Mouse (Mus musculus) kidney, embryonic 14.5 days (tissue): Measurements from ENCODE around the gene Zan. TPM values are rescaled to one million over a fixed set of nuclear protein-coding genes. Genes with fewer than 3 reads are reported as not detected.

Experiments
- ATAC-seq: fragments of 200-750 bp; cut with Nextera tagmentation; 2 replicates; pipeline ENCODE4 v1.8.0; 2017; ENCODE audit warnings: moderate number of reproducible peaks, mild to moderate bottlenecking, moderate TSS enrichment, moderate library complexity; ENCODE audit not compliant: low FRiP score, low TSS enrichment
- H3K27ac ChIP-seq: fragments of 300-500 bp; sonication (generic); 2 replicates; pipeline ENCODE4 v1.5.1; 2014; ENCODE audit warnings: low read depth, mild to moderate bottlenecking, low read length, moderate library complexity, mixed read lengths
- H3K27me3 ChIP-seq: fragments of 300-500 bp; sonication (generic); 2 replicates; pipeline ENCODE4 v1.6.1; 2014; ENCODE audit warnings: mild to moderate bottlenecking, low read length; ENCODE audit not compliant: control insufficient read depth, insufficient read depth
- H3K36me3 ChIP-seq: fragments of 300-500 bp; sonication (generic); 2 replicates; pipeline ENCODE4 v1.6.1; 2014; ENCODE audit warnings: low read length, mixed read lengths; ENCODE audit not compliant: control insufficient read depth, insufficient read depth
- H3K4me1 ChIP-seq: fragments of 300-500 bp; sonication (generic); 2 replicates; pipeline ENCODE4 v1.6.1; 2014; ENCODE audit warnings: low read length, mixed read lengths; ENCODE audit not compliant: control insufficient read depth, insufficient read depth
- H3K4me2 ChIP-seq: fragments of 300-500 bp; sonication (generic); replicated peaks from 2 replicates; pipeline ENCODE4 v1.6.1; 2014; ENCODE audit warnings: low read depth, mild to moderate bottlenecking, low read length
- H3K4me3 ChIP-seq: fragments of 300-500 bp; sonication (generic); 2 replicates; pipeline ENCODE4 v1.5.1; 2014; ENCODE audit warnings: mild to moderate bottlenecking, low read length
- H3K9ac ChIP-seq: fragments of 300-500 bp; sonication (generic); 2 replicates; pipeline ENCODE4 v1.6.1; 2014; ENCODE audit warnings: low read depth, mild to moderate bottlenecking, low read length, moderate library complexity
- H3K9me3 ChIP-seq: fragments of 300-500 bp; sonication (generic); 2 replicates; pipeline ENCODE4 v1.6.1; 2016; ENCODE audit warnings: low read length; ENCODE audit not compliant: control insufficient read depth
- WGBS: fragments of 180-500 bp; shearing (Covaris S2); extraction: QIAGEN DNeasy Blood & Tissue Kit; methylation state at CpG from one replicate; pipeline ENCODE4 v1.1.7; 2014; 5-methylcytosine and 5-hydroxymethylcytosine counted together
- polyA plus RNA-seq: library from polyadenylated mRNA; unstranded; fragments of >200 nt; fragmentation: Nextera tagmentation; extraction: Ambion mirVana; gene quantifications from 2 replicates; pipeline ENCODE4 v1.2.1, GENCODE M21; 2014

Zan gene
- polyA plus RNA-seq, 1 experiment from 2014 or later = 0.60 TPM

DNA sequence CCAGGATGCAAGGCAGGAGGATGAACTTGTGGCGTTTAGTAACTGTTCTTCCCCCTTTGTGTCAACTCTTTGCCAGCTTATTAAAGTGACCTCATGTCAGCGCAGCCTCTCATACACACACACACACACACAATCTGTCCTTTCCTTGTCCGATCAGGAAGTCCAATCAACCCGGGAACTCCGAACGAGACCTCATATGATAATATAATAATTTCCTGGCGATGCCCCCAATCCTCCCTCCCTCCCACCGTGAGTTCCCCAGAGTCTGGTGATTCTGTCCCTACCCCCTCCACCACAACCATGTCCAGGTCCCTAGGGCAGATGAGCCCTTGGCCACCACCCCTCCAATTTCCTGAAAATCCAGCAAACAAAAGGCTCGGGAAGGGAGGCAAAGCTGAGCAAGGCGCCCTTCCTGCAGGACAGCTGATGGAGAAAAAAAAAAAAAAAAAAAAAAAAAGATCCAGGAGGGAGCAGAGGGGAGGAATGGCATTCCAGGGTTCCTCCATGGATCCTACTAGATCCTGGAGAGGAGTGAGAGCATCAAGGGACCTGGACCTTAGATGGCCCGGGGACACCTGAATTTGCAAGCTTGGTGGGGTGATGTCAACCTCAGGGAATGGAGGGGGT, 138.1 kb downstream of the Zan start:
- peak overlapping the region; percentile 61 for H3K9ac ChIP-seq
- H3K36me3 ChIP-seq = no peaks in the 10 kb centered on the region
- H3K4me1 ChIP-seq = peaks cover 25% of the 10 kb centered on the region
- under 1% methylated on average over 11 of the region's 11 CpGs for WGBS
- peak overlapping the region; percentile 37 for H3K4me3 ChIP-seq
- no peaks in the 10 kb centered on the region for H3K27me3 ChIP-seq
- H3K27ac ChIP-seq = peak overlapping the region; percentile 83
- H3K9me3 ChIP-seq = no peaks in the 10 kb centered on the region
- H3K4me2 ChIP-seq = peak overlapping the region; percentile 64
- ATAC-seq = peak; percentile 17

DNA sequence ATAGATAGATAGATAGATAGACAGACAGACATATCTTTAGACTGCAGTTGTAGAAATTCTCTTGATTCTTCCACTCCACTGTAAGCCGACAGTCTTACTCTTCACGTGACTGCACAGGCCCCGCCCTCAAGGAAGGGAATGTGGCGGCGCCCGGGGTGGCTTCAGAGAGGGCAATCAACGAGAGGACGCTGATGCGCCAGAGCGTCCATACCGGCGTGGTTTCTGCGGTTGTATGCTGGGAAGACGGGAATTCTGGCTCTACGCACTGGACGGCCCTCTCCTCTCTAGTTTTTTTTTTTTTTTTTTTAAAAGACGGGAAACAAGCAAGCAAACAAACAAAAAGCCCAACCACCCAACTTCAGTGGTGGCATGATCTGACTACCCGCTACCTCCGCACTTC, 138.6 kb downstream of the Zan start:
- Histone ChIP-seq H3K27me3 (no peaks in the 10 kb centered on the region), H3K4me1 (peaks cover 25% of the 10 kb centered on the region), H3K9ac (peak overlapping the region; percentile 61), H3K9me3 (no peaks in the 10 kb centered on the region), H3K36me3 (no peaks in the 10 kb centered on the region), H3K27ac (peak overlapping the region; percentile 83), H3K4me2 (peak overlapping the region; percentile 64), H3K4me3 (peak overlapping the region; percentile 37)
- peak; percentile 78 for ATAC-seq
- under 1% methylated on average over 19 of the region's 19 CpGs for WGBS

DNA sequence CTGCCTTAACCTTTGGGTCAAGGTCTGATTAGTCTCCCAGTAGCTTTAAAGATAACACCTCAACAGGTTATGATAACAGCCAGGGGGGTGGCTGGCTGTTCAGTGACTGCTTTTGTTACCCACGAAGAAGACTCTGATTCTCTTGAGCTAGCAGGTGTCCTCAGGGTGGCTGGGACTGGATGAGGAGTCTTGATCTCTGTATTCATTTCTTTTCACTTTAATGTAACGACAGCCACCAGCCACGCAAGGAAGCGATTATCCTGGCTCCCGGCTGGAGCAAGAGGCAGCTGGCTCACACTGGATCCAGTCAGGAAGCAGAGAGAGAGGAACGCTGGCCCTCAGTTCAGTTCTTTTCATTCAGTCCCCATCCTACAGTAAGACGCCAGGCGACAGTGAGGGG, 139.7 kb downstream of the Zan start:
- H3K36me3 ChIP-seq = no peaks in the 10 kb centered on the region

DNA sequence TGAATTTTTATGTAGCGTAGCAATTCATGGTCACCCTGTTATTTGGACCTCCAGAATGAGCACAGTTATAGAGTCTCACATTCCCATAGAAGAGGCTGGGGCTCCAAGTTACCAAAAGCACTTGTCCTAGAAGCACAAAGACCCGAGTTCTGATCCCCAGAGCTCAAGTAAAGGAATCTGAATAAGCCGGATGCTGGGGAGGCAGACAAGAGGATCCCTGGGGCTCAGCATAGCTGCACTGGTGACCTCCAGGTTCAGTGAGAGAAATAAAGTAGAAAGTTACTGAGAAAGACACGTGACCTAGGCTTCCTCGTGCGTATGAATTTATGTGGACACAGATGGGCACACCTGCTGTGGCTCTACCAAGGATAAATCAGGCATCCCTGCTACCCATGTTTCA, 141.8 kb downstream of the Zan start:
- H3K4me2 ChIP-seq = no peak overlapping the region
- no peaks in the 10 kb centered on the region for H3K27me3 ChIP-seq
- no peak overlapping the region for H3K4me3 ChIP-seq
- H3K36me3 ChIP-seq = no peaks in the 10 kb centered on the region
- ATAC-seq = no peak
- no peak overlapping the region for H3K9ac ChIP-seq
- H3K4me1 ChIP-seq = peaks cover 32% of the 10 kb centered on the region
- no peak overlapping the region for H3K27ac ChIP-seq
- WGBS = 73% methylated on average over 6 of the region's 6 CpGs
- H3K9me3 ChIP-seq = no peaks in the 10 kb centered on the region

More for the DNA sequence above, 139.7 kb downstream of the Zan start:
- no peak overlapping the region for H3K4me3 ChIP-seq
- peak overlapping the region; percentile 83; the same call in 1 of the 2 replicates for H3K27ac ChIP-seq
- peaks cover 32% of the 10 kb centered on the region for H3K4me1 ChIP-seq
- no peak overlapping the region for H3K4me2 ChIP-seq
- no peaks in the 10 kb centered on the region for H3K27me3 ChIP-seq
- no peak for ATAC-seq
- WGBS = 55% methylated on average over 8 of the region's 8 CpGs
- H3K9me3 ChIP-seq = no peaks in the 10 kb centered on the region
- H3K9ac ChIP-seq = peak overlapping the region; percentile 18; the same call in 1 of the 2 replicates

DNA sequence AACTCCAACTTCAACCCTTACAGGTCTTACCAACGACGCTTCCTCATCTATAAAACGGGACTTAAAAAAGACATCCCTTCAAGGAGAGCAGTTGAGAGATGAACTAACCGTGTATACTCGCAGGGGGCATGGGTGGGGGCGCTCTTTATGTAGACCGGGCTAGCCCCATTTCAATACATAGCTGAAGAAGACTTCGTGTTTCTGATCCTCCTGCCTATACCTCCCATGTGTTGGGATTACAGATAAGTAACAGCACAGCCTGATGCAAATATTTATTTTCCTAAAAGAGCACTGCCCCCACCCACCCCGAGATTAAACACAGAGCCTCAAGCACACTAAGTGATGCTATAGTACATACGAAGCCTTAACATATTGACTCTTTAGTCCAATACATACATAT, 142.5 kb downstream of the Zan start:
- Histone ChIP-seq H3K4me2 (peak overlapping the region; percentile 89), H3K4me1 (peaks cover 26% of the 10 kb centered on the region), H3K27ac (no peak overlapping the region), H3K9ac (no peak overlapping the region), H3K9me3 (no peaks in the 10 kb centered on the region), H3K36me3 (no peaks in the 10 kb centered on the region), H3K4me3 (peak overlapping the region; percentile 71), H3K27me3 (no peaks in the 10 kb centered on the region)
- 64% methylated on average over 10 of the region's 10 CpGs for WGBS
- ATAC-seq = no peak

DNA sequence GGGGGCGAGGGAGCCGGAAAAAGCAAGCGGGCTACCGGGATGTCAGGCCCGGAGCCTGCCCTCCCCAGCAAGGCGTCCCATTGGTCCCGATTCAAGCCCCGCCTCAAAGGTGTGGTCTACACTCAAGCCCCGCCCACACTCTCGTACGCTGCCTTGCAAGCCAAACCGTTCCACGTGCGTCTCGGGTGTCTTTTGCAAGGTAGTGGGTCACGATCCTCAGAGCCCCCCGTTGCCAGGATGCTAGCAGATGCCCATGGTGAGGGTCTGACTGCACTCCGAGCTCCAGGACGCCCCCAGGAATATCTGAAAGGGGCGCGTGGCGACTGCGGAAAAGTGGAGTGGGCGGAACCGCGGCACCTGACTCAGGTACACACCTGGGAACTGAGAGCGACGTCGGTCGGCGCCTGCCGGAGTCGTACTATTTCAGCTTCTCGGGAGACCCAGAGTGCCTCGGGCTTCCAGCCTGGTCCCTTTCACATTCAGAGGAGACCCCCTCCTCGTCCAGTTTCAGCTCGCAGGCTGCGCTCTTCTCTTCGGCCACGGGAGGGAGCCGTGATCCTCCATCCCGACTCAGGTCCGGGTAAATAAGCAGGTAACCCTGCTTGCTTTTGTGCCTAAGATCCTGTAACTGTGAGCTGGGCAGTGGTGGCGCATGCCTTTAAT, 143.2 kb downstream of the Zan start, which contains the start of gene Slc12a9:
TSS of gene Slc12a9 (minus strand) at position 86 of the 663 bp plus-strand sequence.
- WGBS = under 1% methylated on average over 44 of the region's 44 CpGs
- Histone ChIP-seq H3K27me3 (no peaks in the 10 kb centered on the region), H3K9me3 (no peaks in the 10 kb centered on the region), H3K9ac (peak within 1 kb of the TSS; percentile 70), H3K27ac (peak within 1 kb of the TSS; percentile 47; the same call in 1 of the 2 replicates), H3K36me3 (no peaks in the 10 kb centered on the region), H3K4me2 (peak within 1 kb of the TSS; percentile 89), H3K4me3 (peak within 1 kb of the TSS; percentile 71), H3K4me1 (peaks cover 19% of the 10 kb centered on the region)
- ATAC-seq = peak; percentile 91

DNA sequence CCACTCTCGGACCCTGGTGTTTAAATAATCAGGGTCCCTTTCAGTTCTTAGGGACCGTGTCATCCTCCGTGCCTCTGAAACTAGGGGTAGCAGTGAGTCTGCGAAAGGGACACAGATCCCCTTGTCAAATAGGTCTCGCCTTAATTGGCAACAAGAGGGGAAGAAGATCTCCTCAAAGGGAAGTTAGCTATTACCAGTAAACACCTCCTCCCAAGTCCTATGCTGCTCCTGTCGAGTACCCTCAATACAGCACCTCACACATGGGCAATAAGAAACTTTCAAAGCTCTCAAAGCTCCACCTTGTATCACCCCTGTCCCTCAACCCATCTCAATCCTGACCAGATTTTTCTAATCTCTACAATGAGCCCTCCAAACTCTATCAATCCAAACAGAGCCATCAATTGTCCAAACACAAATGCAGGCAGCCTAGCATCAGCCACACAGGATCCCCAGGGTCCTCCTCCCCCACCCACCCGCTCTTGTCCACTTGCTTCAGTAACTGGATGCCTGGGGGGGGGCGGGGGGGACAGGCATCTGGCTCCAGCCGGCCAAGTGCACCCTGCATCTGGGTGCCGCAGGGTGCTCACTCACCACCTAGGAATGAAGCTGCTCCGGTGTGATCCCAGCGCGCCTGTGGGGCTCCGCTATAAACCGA, 143.9 kb downstream of the Zan start:
- Histone ChIP-seq H3K4me2 (peak overlapping the region; percentile 89), H3K4me3 (peak overlapping the region; percentile 71), H3K27me3 (no peaks in the 10 kb centered on the region), H3K9me3 (no peaks in the 10 kb centered on the region), H3K4me1 (peaks cover 18% of the 10 kb centered on the region), H3K9ac (peak overlapping the region; percentile 70), H3K27ac (peak overlapping the region; percentile 47; the same call in 1 of the 2 replicates), H3K36me3 (no peaks in the 10 kb centered on the region)
- peak; percentile 8; the same call in 1 of the 2 replicates for ATAC-seq
- 17% methylated on average over 15 of the region's 15 CpGs for WGBS

DNA sequence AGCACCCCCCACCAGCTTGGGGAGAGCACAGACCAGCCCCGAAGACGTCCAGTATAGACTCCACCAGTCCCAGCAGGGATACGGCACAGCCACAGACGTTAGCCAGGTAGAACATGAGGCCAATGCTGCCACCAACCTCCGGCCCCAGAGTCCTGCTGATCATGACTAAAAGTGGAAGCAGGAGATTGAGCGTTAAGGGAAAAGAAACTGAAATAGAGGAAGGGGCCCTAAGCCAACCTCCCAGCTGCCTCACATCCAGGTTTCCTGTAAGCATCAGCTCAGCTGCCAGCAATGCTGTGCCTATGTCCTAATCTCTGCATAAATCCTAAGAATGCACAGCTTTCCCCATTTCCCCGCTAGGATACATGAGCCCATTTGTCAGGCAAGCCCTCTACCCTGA, 146.0 kb downstream of the Zan start:
- H3K4me3 ChIP-seq = no peak overlapping the region
- H3K4me2 ChIP-seq = no peak overlapping the region
- peaks cover 11% of the 10 kb centered on the region for H3K4me1 ChIP-seq
- 93% methylated on average over 7 of the region's 7 CpGs for WGBS
- H3K9me3 ChIP-seq = no peaks in the 10 kb centered on the region
- no peak overlapping the region for H3K27ac ChIP-seq
- H3K36me3 ChIP-seq = peaks cover under 1% of the 10 kb centered on the region; the same call in 1 of the 2 replicates
- ATAC-seq = no peak
- H3K27me3 ChIP-seq = no peaks in the 10 kb centered on the region
- no peak overlapping the region for H3K9ac ChIP-seq
